Mouse (Mus musculus): Measurements from ENCODE around the gene Gdpd3.
A peak's percentile ranks its signal among the peaks of the same experiment; 100 is the strongest.
"Not testable (repeated sequence)": the region's sequence is repeated elsewhere in the genome, so short reads cannot be mapped to it uniquely, and the experiment has no call there.

Gdpd3 gene

GRCm38 (mm10) chr7:126760956-126761355 lies 5.2 kb upstream of the Gdpd3 start:
- DNase-seq = no peak

- DNase-seq = no peak
Observed at GRCm38 (mm10) chr7:126761529-126762067, 4.5 kb upstream of the Gdpd3 start.

- DNase-seq = no peak
Observed at GRCm38 (mm10) chr7:126762471-126763008, 3.6 kb upstream of the Gdpd3 start.

GRCm38 (mm10) chr7:126765540-126765939 lies 594 bp upstream of the Gdpd3 start:
- DNase-seq = no peak

- DNase-seq = no peak
Observed at GRCm38 (mm10) chr7:126767001-126767400, 867 bp downstream of the Gdpd3 start.

GRCm38 (mm10) chr7:126770784-126771183 lies 4.7 kb downstream of the Gdpd3 start:
- DNase-seq = no peak

GRCm38 (mm10) chr7:126773351-126773750 lies 7.2 kb downstream of the Gdpd3 start:
- no peak for DNase-seq

- no peak for DNase-seq
Observed at GRCm38 (mm10) chr7:126774463-126774862, 8.3 kb downstream of the Gdpd3 start.

- peak in 1 of 2 experiments; percentile 36 for DNase-seq
Observed at GRCm38 (mm10) chr7:126775185-126775977, 9.2 kb downstream of the Gdpd3 start.

GRCm38 (mm10) chr7:126775978-126776234 lies 9.8 kb downstream of the Gdpd3 start:
- DNase-seq = no peak

GRCm38 (mm10) chr7:126776598-126777057 lies 10.5 kb downstream of the Gdpd3 start, which contains the start of gene Ypel3:
Ypel3 (plus strand) TSS chr7:126776955.
- peak; percentile 93 to 95 for DNase-seq

GRCm38 (mm10) chr7:126777476-126777875 lies 11.3 kb downstream of the Gdpd3 start:
- DNase-seq = peak in 1 of 2 experiments; percentile 23

- no peak for DNase-seq
Observed at GRCm38 (mm10) chr7:126778147-126778546, 12.0 kb downstream of the Gdpd3 start.

GRCm38 (mm10) chr7:126779101-126779500 lies 13.0 kb downstream of the Gdpd3 start:
- not testable (repeated sequence) for DNase-seq

GRCm38 (mm10) chr7:126779983-126780970 lies 14.1 kb downstream of the Gdpd3 start:
- peak; percentile 73 to 84 for DNase-seq

- no peak for DNase-seq
Observed at GRCm38 (mm10) chr7:126780971-126781635, 15.0 kb downstream of the Gdpd3 start, which contains the start of gene Tbx6. Tbx6 (plus strand) TSS chr7:126781483.

- no peak for DNase-seq
Observed at GRCm38 (mm10) chr7:126781661-126782370, 15.7 kb downstream of the Gdpd3 start.

GRCm38 (mm10) chr7:126782693-126783092 lies 16.6 kb downstream of the Gdpd3 start:
- no peak for DNase-seq

GRCm38 (mm10) chr7:126784469-126784868 lies 18.3 kb downstream of the Gdpd3 start:
- no peak for DNase-seq

- DNase-seq = no peak
Observed at GRCm38 (mm10) chr7:126785056-126785455, 18.9 kb downstream of the Gdpd3 start.

GRCm38 (mm10) chr7:126786142-126786541 lies 20.0 kb downstream of the Gdpd3 start:
- DNase-seq = no peak

- DNase-seq = no peak
Observed at GRCm38 (mm10) chr7:126789141-126789540, 23.0 kb downstream of the Gdpd3 start.
